Mouse (Mus musculus): ENCODE data around the gene Evx2. TPM values are rescaled to one million over a fixed set of nuclear protein-coding genes. Genes with fewer than 3 reads are reported as not detected.

Gene Evx2
- polyA plus RNA-seq, 1 experiment from 2014 or later: 0.62 TPM

- ATAC-seq: no peak
Measured at GRCm38 (mm10) chr2:74609350-74609749, 50.0 kb downstream of the Evx2 start.

GRCm38 (mm10) chr2:74606087-74606760 is 53.1 kb downstream of the Evx2 start:
- 88% methylated on average over 5 of the region's 5 CpGs for WGBS
- H3K9me3 ChIP-seq: no peaks in the 10 kb centered on the region
- no peak overlapping the region for H3K4me3 ChIP-seq (replicated peaks)
- no peak overlapping the region for H3K9ac ChIP-seq (replicated peaks)
- no peaks in the 10 kb centered on the region for H3K4me1 ChIP-seq (replicated peaks)
- H3K4me2 ChIP-seq (replicated peaks): no peak overlapping the region
- no peak overlapping the region for H3K27ac ChIP-seq
- no peaks in the 10 kb centered on the region for H3K27me3 ChIP-seq
- H3K36me3 ChIP-seq: no peaks in the 10 kb centered on the region
- no peak for ATAC-seq

More at GRCm38 (mm10) chr2:74609350-74609749, 50.0 kb downstream of the Evx2 start:
- Histone ChIP-seq H3K27me3 (no peaks in the 10 kb centered on the region), H3K4me1 (replicated peaks) (no peaks in the 10 kb centered on the region), H3K9ac (replicated peaks) (no peak overlapping the region), H3K36me3 (no peaks in the 10 kb centered on the region), H3K4me2 (replicated peaks) (no peak overlapping the region), H3K9me3 (no peaks in the 10 kb centered on the region), H3K27ac (no peak overlapping the region), H3K4me3 (replicated peaks) (no peak overlapping the region)

- Histone ChIP-seq H3K4me2 (replicated peaks) (no peak overlapping the region), H3K9ac (replicated peaks) (no peak overlapping the region), H3K4me3 (replicated peaks) (no peak overlapping the region), H3K9me3 (no peaks in the 10 kb centered on the region), H3K27ac (no peak overlapping the region), H3K4me1 (replicated peaks) (no peaks in the 10 kb centered on the region), H3K27me3 (no peaks in the 10 kb centered on the region), H3K36me3 (no peaks in the 10 kb centered on the region)
- no peak for ATAC-seq
- WGBS: 28% methylated on average over 3 of the region's 3 CpGs
Measured at GRCm38 (mm10) chr2:74604011-74604410, 55.3 kb downstream of the Evx2 start.

Small RNA genes lying within 50 kb of the gene (microRNA-seq; reads per million reads assigned to microRNA genes)
- not detected for gene Gm44463

Other genes with a start within 250 kb of the Evx2 start
- 51.2 and 63.7 TPM in 2 replicates for gene Lnpk, start 80.1 kb downstream of the Evx2 start, polyA plus RNA-seq (2015; fragmentation: Nextera tagmentation; extraction: Ambion mirVana)
- gene Hoxd13, start 8.8 kb upstream of the Evx2 start, polyA plus RNA-seq (2015; fragmentation: Nextera tagmentation; extraction: Ambion mirVana): not detected in 2 replicates
- not detected in 2 replicates for gene Hoxd12, start 15.5 kb upstream of the Evx2 start, polyA plus RNA-seq (2015; fragmentation: Nextera tagmentation; extraction: Ambion mirVana)
- gene Hoxd11, start 20.0 kb upstream of the Evx2 start, polyA plus RNA-seq (2015; fragmentation: Nextera tagmentation; extraction: Ambion mirVana): not detected in 2 replicates
- gene Hoxd10, start 32.4 kb upstream of the Evx2 start, polyA plus RNA-seq (2015; fragmentation: Nextera tagmentation; extraction: Ambion mirVana): not detected in 2 replicates
- gene Hoxd9, start 38.2 kb upstream of the Evx2 start, polyA plus RNA-seq (2015; fragmentation: Nextera tagmentation; extraction: Ambion mirVana): not detected in 2 replicates
- 0.08 TPM in 1 of 2 replicates, not detected in the other for gene Hoxd8, start 45.1 kb upstream of the Evx2 start, polyA plus RNA-seq (2015; fragmentation: Nextera tagmentation; extraction: Ambion mirVana)
- gene Hoxd3, start 52.4 kb upstream of the Evx2 start, polyA plus RNA-seq (2015; fragmentation: Nextera tagmentation; extraction: Ambion mirVana): 0.17 TPM in 2 replicates
- gene Hoxd4, start 52.4 kb upstream of the Evx2 start, polyA plus RNA-seq (2015; fragmentation: Nextera tagmentation; extraction: Ambion mirVana): not detected in 2 replicates
- not detected in 2 replicates for gene Gm28230, start 67.2 kb upstream of the Evx2 start, polyA plus RNA-seq (2015; fragmentation: Nextera tagmentation; extraction: Ambion mirVana)
- gene Hoxd1, start 103.4 kb upstream of the Evx2 start, polyA plus RNA-seq (2015; fragmentation: Nextera tagmentation; extraction: Ambion mirVana): 0.08 TPM in 1 of 2 replicates, not detected in the other
- gene Mtx2, start 166.2 kb upstream of the Evx2 start, polyA plus RNA-seq (2015; fragmentation: Nextera tagmentation; extraction: Ambion mirVana): 123 and 132 TPM in 2 replicates